In the genomic region with DNA sequence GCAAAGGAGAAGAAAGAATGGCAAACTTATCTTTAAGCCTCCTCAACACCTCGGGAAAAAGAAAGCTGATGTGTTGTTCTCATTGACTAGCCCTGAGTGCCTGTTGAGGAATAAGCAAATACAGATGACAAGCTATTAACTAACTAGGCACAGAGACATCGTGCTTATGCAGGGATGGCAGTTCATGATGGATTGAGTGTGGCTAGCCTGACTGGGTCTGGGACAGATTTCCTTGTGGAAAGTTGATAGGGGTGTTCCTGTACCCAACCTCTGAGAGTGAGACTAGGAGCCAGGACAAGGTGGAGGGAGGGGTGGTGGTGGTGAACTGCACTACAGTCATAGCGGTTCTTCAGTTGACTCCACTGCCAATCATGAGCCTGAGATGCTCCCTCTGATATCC, we compare ENCODE assay signal across 18 mouse cellular contexts.
DNase-seq lines count a peak whose midpoint lies in the region; ATAC-seq lines count a peak whose summit lies in the region.
"Had no signal": no experiment of that assay in that cellular context is flagged by ENCODE, and none has a peak within 500 bp of the region (broad histone marks: within the 10 kb centered on the region; RNA-seq: fewer than 3 reads in every experiment).

No protein-coding gene starts in this region.

- H3K27me3 ChIP-seq in heart, embryonic 11.5 days (ENCODE audit: control insufficient read depth, insufficient read depth, low read length), result no peaks in the 10 kb centered on the region
- no peaks in the 10 kb centered on the region for H3K27me3 ChIP-seq in limb, embryonic 10.5 days (ENCODE audit: low read depth, poor library complexity, severe bottlenecking)
- H3K27me3 ChIP-seq: embryonic facial prominence, embryonic 12.5 days; forebrain, embryonic 13.5 days; forebrain, embryonic 15.5 days had no signal

- no peaks in the 10 kb centered on the region for H3K36me3 ChIP-seq in heart, embryonic 11.5 days (ENCODE audit: control insufficient read depth, insufficient read depth, low read length)
- H3K36me3 ChIP-seq in limb, embryonic 10.5 days, result no peaks in the 10 kb centered on the region
- H3K36me3 ChIP-seq: embryonic facial prominence, embryonic 10.5 days; embryonic facial prominence, embryonic 12.5 days; forebrain, embryonic 15.5 days had no signal

- no peak overlapping the region for H3K4me2 ChIP-seq in heart, embryonic 11.5 days
- H3K4me2 ChIP-seq: embryonic facial prominence, embryonic 12.5 days; forebrain, embryonic 13.5 days; forebrain, embryonic 15.5 days had no signal

- no peak for DNase-seq in heart, postnatal 25 days (ENCODE audit: low spot score)
- DNase-seq in forelimb bud, embryonic 11.5 days (ENCODE audit: low read depth, low spot score), result peak; percentile 48
- DNase-seq in limb, embryonic 10.5 days (ENCODE audit: low spot score), result peak; percentile 47
- no peak for DNase-seq in kidney, adult 18-20 months
- no peak for DNase-seq in cerebellum, adult 9-11 months
- DNase-seq: adrenal gland, adult 2 months; adrenal gland, postnatal 10 days; adrenal gland, postnatal 25 days; cerebellum, adult 11 months; cerebellum, adult 18-20 months; cerebellum, adult 8-10 months; cerebellum, postnatal 10 days; cerebellum, postnatal 25 days had no signal

- intact Hi-C loops in heart, postnatal 25 days (cut with DNase I), result no loop called here

- H3K9me3 ChIP-seq in heart, embryonic 11.5 days (replicated peaks; ENCODE audit: control insufficient read depth, low read length), result no peaks in the 10 kb centered on the region
- no peaks in the 10 kb centered on the region for H3K9me3 ChIP-seq in limb, embryonic 10.5 days (replicated peaks)
- H3K9me3 ChIP-seq: embryonic facial prominence, embryonic 10.5 days; embryonic facial prominence, embryonic 12.5 days; forebrain, embryonic 13.5 days; forebrain, embryonic 15.5 days had no signal

- no peak overlapping the region for H3K9ac ChIP-seq in heart, embryonic 11.5 days (ENCODE audit: low read depth, low read length)
- H3K9ac ChIP-seq: embryonic facial prominence, embryonic 12.5 days; forebrain, embryonic 13.5 days; forebrain, embryonic 15.5 days had no signal

- H3K4me1 ChIP-seq in heart, embryonic 11.5 days (ENCODE audit: control insufficient read depth, insufficient read depth, low read length), result no peaks in the 10 kb centered on the region
- H3K4me1 ChIP-seq in limb, embryonic 10.5 days, result peaks cover 10% of the 10 kb centered on the region
- H3K4me1 ChIP-seq: forebrain, embryonic 13.5 days had no signal

- H3K27ac ChIP-seq in heart, embryonic 11.5 days (ENCODE audit: low read depth, low read length), result no peak overlapping the region
- no peak overlapping the region for H3K27ac ChIP-seq in limb, embryonic 10.5 days
- H3K27ac ChIP-seq: embryonic facial prominence, embryonic 10.5 days; embryonic facial prominence, embryonic 12.5 days; forebrain, embryonic 13.5 days; forebrain, embryonic 15.5 days had no signal

- 41% methylated on average over 3 of the region's 3 CpGs for WGBS in heart, embryonic 11.5 days (ENCODE audit: insufficient replicate concordance)
- WGBS in limb, embryonic 10.5 days, result 49% methylated on average over 3 of the region's 3 CpGs

- ATAC-seq in heart, embryonic 11.5 days (replicated peaks; ENCODE audit: insufficient number of reproducible peaks, low FRiP score, low TSS enrichment), result 0 out of 2 replicates have a peak, but pooled peaks have one; percentile 26
- ATAC-seq: forebrain, embryonic 13.5 days; forebrain, embryonic 15.5 days had no signal

- H3K4me3 ChIP-seq in heart, embryonic 11.5 days (ENCODE audit: low read depth, low read length), result no peak overlapping the region
- H3K4me3 ChIP-seq in limb, embryonic 10.5 days, result no peak overlapping the region
- H3K4me3 ChIP-seq: embryonic facial prominence, embryonic 10.5 days; embryonic facial prominence, embryonic 12.5 days; forebrain, embryonic 13.5 days; forebrain, embryonic 15.5 days had no signal

Comparison
In these comparisons a context has a peak if more than half of its experiments do, and no peak if none do; other contexts are left out.
1. DNase-seq: peak in forelimb bud, embryonic 11.5 days (single experiment) and limb, embryonic 10.5 days (single experiment); none in heart, postnatal 25 days (single experiment), kidney, adult 18-20 months (single experiment) and cerebellum, adult 9-11 months (single experiment).